Mouse (Mus musculus): ENCODE measurements around the gene Sparc. TPM values are rescaled to one million over a fixed set of nuclear protein-coding genes. Genes with fewer than 3 reads are reported as not detected.
"Not testable (repeated sequence)": the region's sequence is repeated elsewhere in the genome, so short reads cannot be mapped to it uniquely, and the experiment has no call there.

Sparc gene
- polyA plus RNA-seq, 1 experiment from 2014 or later: 931 TPM

GRCm38 (mm10) chr11:55417898-55418703, 4.9 kb downstream of the Sparc start:
- H3K4me2 ChIP-seq (replicated peaks; ENCODE audit: low read depth): peak overlapping the region; percentile 55
- H3K36me3 ChIP-seq (ENCODE audit: control insufficient read depth, insufficient read depth): no peaks in the 10 kb centered on the region
- H3K4me1 ChIP-seq (replicated peaks; ENCODE audit: control insufficient read depth, insufficient read depth, low read length): no peaks in the 10 kb centered on the region
- peak overlapping the region; percentile 53 for H3K4me3 ChIP-seq (ENCODE audit: low read depth, low read length)
- ATAC-seq: peak; percentile 21; the same call in 1 of the 2 replicates
- H3K9me3 ChIP-seq (ENCODE audit: control insufficient read depth): no peaks in the 10 kb centered on the region
- no peaks in the 10 kb centered on the region for H3K27me3 ChIP-seq (replicated peaks; ENCODE audit: control insufficient read depth, insufficient read depth, low read length)
- WGBS: 3% methylated on average over 24 of the region's 24 CpGs
- TF ChIP-seq CTCF (IDR thresholded peaks at IDR 0.05; ENCODE audit: low read depth): no peak
- H3K9ac ChIP-seq (ENCODE audit: low read depth, low read length): peak overlapping the region; percentile 62
- peak overlapping the region; percentile 82 for H3K27ac ChIP-seq (ENCODE audit: low read depth, low read length)

DNA sequence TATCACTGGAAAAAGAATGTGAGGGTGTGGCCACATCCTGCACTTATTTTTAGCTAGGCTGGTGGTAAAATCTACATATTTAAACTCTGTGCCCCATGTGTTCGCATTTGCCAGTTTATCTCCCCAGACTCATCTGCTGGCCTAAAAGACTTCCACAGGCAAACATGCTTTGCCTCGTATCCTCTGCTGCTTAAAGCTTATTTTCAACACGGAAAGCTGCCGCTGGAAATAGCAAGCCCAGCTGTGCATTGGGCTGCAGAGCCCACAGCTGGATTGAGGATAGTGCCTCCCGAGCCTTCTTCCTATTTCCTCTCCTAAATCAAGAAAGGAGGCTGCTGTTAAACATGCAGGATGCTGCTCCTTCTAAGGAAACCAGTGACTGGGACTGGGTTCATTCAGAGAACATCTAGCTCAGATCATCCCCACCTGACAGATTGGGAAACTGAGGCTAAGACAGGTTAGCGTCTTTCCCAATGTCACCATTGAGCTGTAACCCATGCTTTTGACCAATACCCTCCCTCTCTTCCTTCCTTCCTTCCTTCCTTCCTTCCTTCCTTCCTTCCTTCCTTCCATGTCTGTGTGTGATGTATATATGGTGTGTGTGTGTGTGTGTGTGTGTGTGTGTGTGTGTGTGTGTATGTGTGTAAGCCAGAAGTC, 6.2 kb downstream of the Sparc start:
- no peak for ATAC-seq
- no peak for TF ChIP-seq CTCF (IDR thresholded peaks at IDR 0.05; ENCODE audit: low read depth)
- Histone ChIP-seq H3K4me3 (ENCODE audit: low read depth, low read length) (0 out of 2 replicates have a peak overlapping the region, but pooled peaks have one; percentile 53), H3K27me3 (replicated peaks; ENCODE audit: control insufficient read depth, insufficient read depth, low read length) (no peaks in the 10 kb centered on the region), H3K4me1 (replicated peaks; ENCODE audit: control insufficient read depth, insufficient read depth, low read length) (no peaks in the 10 kb centered on the region), H3K4me2 (replicated peaks; ENCODE audit: low read depth) (peak overlapping the region; percentile 55), H3K36me3 (ENCODE audit: control insufficient read depth, insufficient read depth) (no peaks in the 10 kb centered on the region), H3K27ac (ENCODE audit: low read depth, low read length) (no peak overlapping the region), H3K9me3 (ENCODE audit: control insufficient read depth) (no peaks in the 10 kb centered on the region), H3K9ac (ENCODE audit: low read depth, low read length) (no peak overlapping the region)
- WGBS: 69% methylated on average over 6 of the region's 6 CpGs

DNA sequence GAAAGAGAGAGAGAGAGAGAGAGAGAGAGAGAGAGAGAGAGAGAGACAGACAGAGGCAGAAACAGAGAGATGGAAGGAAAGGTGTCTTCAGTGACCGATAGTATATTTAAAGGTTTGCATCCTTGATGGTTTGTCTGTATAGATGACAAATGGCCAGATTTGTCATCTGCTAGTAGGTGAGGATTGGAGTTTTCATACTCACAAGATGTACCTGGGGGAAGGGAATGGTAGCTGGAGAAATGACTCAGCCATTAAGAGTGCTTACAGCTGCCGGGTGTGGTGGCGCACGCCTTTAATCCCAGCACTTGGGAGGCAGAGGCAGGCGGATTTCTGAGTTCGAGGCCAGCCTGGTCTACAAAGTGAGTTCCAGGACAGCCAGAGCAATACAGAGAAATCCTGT, 7.3 kb downstream of the Sparc start:
- H3K4me2 ChIP-seq (replicated peaks; ENCODE audit: low read depth); H3K4me1 ChIP-seq (replicated peaks; ENCODE audit: control insufficient read depth, insufficient read depth, low read length); H3K9ac ChIP-seq (ENCODE audit: low read depth, low read length); H3K27me3 ChIP-seq (replicated peaks; ENCODE audit: control insufficient read depth, insufficient read depth, low read length); H3K27ac ChIP-seq (ENCODE audit: low read depth, low read length); H3K36me3 ChIP-seq (ENCODE audit: control insufficient read depth, insufficient read depth); H3K9me3 ChIP-seq (ENCODE audit: control insufficient read depth); ATAC-seq; H3K4me3 ChIP-seq (ENCODE audit: low read depth, low read length): not testable (repeated sequence)
- WGBS: 77% methylated on average over 6 of the region's 6 CpGs

- Histone ChIP-seq H3K36me3 (ENCODE audit: control insufficient read depth, insufficient read depth) (no peaks in the 10 kb centered on the region), H3K27me3 (replicated peaks; ENCODE audit: control insufficient read depth, insufficient read depth, low read length) (no peaks in the 10 kb centered on the region), H3K4me1 (replicated peaks; ENCODE audit: control insufficient read depth, insufficient read depth, low read length) (no peaks in the 10 kb centered on the region), H3K9me3 (ENCODE audit: control insufficient read depth) (no peaks in the 10 kb centered on the region), H3K4me3 (ENCODE audit: low read depth, low read length) (no peak overlapping the region), H3K4me2 (replicated peaks; ENCODE audit: low read depth) (peak overlapping the region; percentile 9), H3K27ac (ENCODE audit: low read depth, low read length) (no peak overlapping the region), H3K9ac (ENCODE audit: low read depth, low read length) (no peak overlapping the region)
- WGBS: 20% methylated on average over 9 of the region's 9 CpGs
- ATAC-seq: peak; percentile 46; the same call in 1 of the 2 replicates
- TF ChIP-seq CTCF (IDR thresholded peaks at IDR 0.05; ENCODE audit: low read depth): no peak
These were observed 7.8 kb downstream of the Sparc start for GRCm38 (mm10) chr11:55415036-55415704.

DNA sequence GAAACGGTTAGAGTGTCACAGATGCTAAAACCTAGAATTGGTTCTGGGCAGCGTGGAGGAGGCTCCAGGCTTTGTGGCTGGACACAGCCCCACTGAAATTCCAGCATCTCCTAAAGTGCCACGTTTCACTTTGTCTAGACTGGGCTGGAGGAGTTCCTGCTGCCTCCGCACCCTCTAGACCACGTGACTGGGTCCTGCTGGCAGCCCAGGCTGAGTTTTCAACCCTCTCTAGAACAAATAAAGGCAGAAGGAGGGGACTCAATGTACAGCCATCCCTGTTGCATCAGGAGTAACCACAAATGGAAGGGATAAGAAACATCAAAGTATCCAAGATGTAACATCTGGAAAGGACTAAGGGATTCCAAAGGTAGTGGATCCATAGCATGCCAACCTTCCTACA, 8.7 kb downstream of the Sparc start:
- Histone ChIP-seq H3K27ac (ENCODE audit: low read depth, low read length) (no peak overlapping the region), H3K9ac (ENCODE audit: low read depth, low read length) (no peak overlapping the region), H3K4me2 (replicated peaks; ENCODE audit: low read depth) (0 out of 2 replicates have a peak overlapping the region, but pooled peaks have one; percentile 2), H3K4me3 (ENCODE audit: low read depth, low read length) (no peak overlapping the region), H3K9me3 (ENCODE audit: control insufficient read depth) (no peaks in the 10 kb centered on the region), H3K36me3 (ENCODE audit: control insufficient read depth, insufficient read depth) (no peaks in the 10 kb centered on the region), H3K27me3 (replicated peaks; ENCODE audit: control insufficient read depth, insufficient read depth, low read length) (no peaks in the 10 kb centered on the region), H3K4me1 (replicated peaks; ENCODE audit: control insufficient read depth, insufficient read depth, low read length) (no peaks in the 10 kb centered on the region)
- TF ChIP-seq CTCF (IDR thresholded peaks at IDR 0.05; ENCODE audit: low read depth): no peak
- ATAC-seq: no peak
- WGBS: 50% methylated on average over 5 of the region's 5 CpGs

DNA sequence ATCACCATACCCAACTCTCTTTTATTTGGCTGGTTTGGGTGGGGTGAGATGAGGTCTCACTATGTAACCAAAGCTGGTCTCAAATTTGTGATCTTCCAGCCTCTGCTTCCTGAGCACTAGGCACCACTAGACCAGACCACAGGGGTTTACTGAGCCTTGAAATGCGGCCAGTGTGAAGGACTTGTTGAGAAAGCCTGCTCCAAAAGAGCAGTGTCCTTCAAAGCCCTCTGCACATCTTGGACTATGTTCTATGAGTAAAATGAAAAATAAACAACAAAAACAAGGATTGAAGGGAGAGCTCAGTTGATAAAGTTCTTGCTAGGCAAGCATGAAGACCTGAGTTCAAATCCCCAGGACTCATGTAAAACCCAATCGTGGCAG, 9.6 kb downstream of the Sparc start:
- peaks cover 7% of the 10 kb centered on the region; the same call in 1 of the 2 replicates for H3K36me3 ChIP-seq (ENCODE audit: control insufficient read depth, insufficient read depth)
- H3K27me3 ChIP-seq (replicated peaks; ENCODE audit: control insufficient read depth, insufficient read depth, low read length): no peaks in the 10 kb centered on the region
- no peak overlapping the region for H3K4me2 ChIP-seq (replicated peaks; ENCODE audit: low read depth)
- H3K9ac ChIP-seq (ENCODE audit: low read depth, low read length): no peak overlapping the region
- H3K9me3 ChIP-seq (ENCODE audit: control insufficient read depth): no peaks in the 10 kb centered on the region
- no peak for ATAC-seq
- H3K4me1 ChIP-seq (replicated peaks; ENCODE audit: control insufficient read depth, insufficient read depth, low read length): no peaks in the 10 kb centered on the region
- H3K27ac ChIP-seq (ENCODE audit: low read depth, low read length): no peak overlapping the region
- H3K4me3 ChIP-seq (ENCODE audit: low read depth, low read length): no peak overlapping the region
- TF ChIP-seq CTCF (IDR thresholded peaks at IDR 0.05; ENCODE audit: low read depth): no peak
- WGBS: 94% methylated on average over 2 of the region's 2 CpGs

Measured in intestine, postnatal 0 days (tissue).